Mouse (Mus musculus) thymus, adult 2 months (tissue): ENCODE results near the gene Evi5l. TPM values are rescaled to one million over a fixed set of nuclear protein-coding genes. Genes with fewer than 3 reads are reported as not detected.
A peak's percentile ranks its signal among the peaks of the same experiment; 100 is the strongest.

Experiments used
- DNase-seq: peaks from one replicate; pipeline ENCODE4 v3.0.0; 2021
- H3K27ac ChIP-seq: fragments of 200-500 bp; 2 replicates; pipeline ENCODE4 v1.5.1; 2012; ENCODE audit warnings: low read length, control low read depth; ENCODE audit not compliant: control insufficient read depth, insufficient read depth
- H3K27me3 ChIP-seq: fragments of 200-500 bp; 2 replicates; pipeline ENCODE4 v1.6.1; 2012; ENCODE audit warnings: mild to moderate bottlenecking, low read length, moderate library complexity, mixed read lengths; ENCODE audit not compliant: control insufficient read depth, insufficient read depth
- H3K36me3 ChIP-seq: fragments of 200-500 bp; 2 replicates; pipeline ENCODE4 v1.6.1; 2012; ENCODE audit warnings: mild to moderate bottlenecking, low read length, moderate library complexity; ENCODE audit not compliant: control insufficient read depth, insufficient read depth
- H3K4me1 ChIP-seq: fragments of 200-500 bp; replicated peaks from 2 replicates; pipeline ENCODE4 v1.6.1; 2012; ENCODE audit warnings: low read length; ENCODE audit not compliant: control insufficient read depth, insufficient read depth
- H3K4me3 ChIP-seq: fragments of 200-500 bp; 2 replicates; pipeline ENCODE4 v1.5.1; 2012; ENCODE audit warnings: mild to moderate bottlenecking, low read length, control low read depth, moderate library complexity; ENCODE audit not compliant: control insufficient read depth, insufficient read depth
- CTCF ChIP-seq: fragments of 200-500 bp; IDR thresholded peaks from 2 replicates; pipeline ENCODE4 v1.5.1; 2012; ENCODE audit warnings: mild to moderate bottlenecking, control low read depth, low read length, moderate library complexity, borderline replicate concordance; ENCODE audit not compliant: control insufficient read depth, poor library complexity, insufficient read depth; ENCODE audit errors: extremely low read depth
- POLR2A ChIP-seq: fragments of 200-500 bp; IDR thresholded peaks from 2 replicates; pipeline ENCODE4 v1.6.1; 2012; ENCODE audit warnings: mild to moderate bottlenecking, low read length, control low read depth, moderate library complexity; ENCODE audit not compliant: control insufficient read depth, poor library complexity, insufficient read depth; ENCODE audit errors: extremely low read depth
- WGBS: fragments of 180-500 bp; shearing (Covaris S2); methylation state at CpG from one replicate; pipeline ENCODE4 v1.1.7; 2018; 5-methylcytosine and 5-hydroxymethylcytosine counted together
- polyA plus RNA-seq: library from polyadenylated mRNA; depleted of rRNA; stranded (reverse); fragments of >200 nt; gene quantifications from 2 replicates; pipeline ENCODE4 v1.2.3, GENCODE M21; 2012

Evi5l gene
- polyA plus RNA-seq, 1 experiment = 64.2 TPM

DNA sequence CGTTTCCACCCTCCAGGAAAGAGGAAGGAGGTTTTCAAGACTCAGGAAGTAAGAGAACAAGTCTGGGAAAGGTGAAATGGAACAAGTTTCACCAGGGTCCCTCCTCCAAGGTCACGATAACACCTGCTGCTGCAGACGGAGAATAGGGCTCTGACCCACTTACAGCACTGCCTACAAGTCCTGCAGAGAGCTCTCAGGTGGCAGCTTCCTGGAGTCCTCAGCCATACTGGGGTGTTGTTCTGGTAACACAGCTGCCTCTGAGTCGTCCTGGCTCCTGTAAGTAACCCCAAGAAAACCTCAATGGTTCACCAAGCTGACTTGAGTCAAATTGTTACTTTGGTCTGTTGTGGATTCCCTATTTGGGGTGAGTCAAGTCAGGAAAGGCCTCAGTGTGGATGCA lies 3.6 kb upstream of the Evi5l start:
- Histone ChIP-seq H3K36me3 (no peaks in the 10 kb centered on the region), H3K4me1 (peaks cover 16% of the 10 kb centered on the region), H3K27me3 (no peaks in the 10 kb centered on the region), H3K4me3 (no peak overlapping the region), H3K27ac (peak overlapping the region; percentile 95)
- WGBS = 6% methylated on average over 4 of the region's 4 CpGs
- no peak for TF ChIP-seq CTCF
- TF ChIP-seq POLR2A = no peak
- DNase-seq = peak; percentile 46

DNA sequence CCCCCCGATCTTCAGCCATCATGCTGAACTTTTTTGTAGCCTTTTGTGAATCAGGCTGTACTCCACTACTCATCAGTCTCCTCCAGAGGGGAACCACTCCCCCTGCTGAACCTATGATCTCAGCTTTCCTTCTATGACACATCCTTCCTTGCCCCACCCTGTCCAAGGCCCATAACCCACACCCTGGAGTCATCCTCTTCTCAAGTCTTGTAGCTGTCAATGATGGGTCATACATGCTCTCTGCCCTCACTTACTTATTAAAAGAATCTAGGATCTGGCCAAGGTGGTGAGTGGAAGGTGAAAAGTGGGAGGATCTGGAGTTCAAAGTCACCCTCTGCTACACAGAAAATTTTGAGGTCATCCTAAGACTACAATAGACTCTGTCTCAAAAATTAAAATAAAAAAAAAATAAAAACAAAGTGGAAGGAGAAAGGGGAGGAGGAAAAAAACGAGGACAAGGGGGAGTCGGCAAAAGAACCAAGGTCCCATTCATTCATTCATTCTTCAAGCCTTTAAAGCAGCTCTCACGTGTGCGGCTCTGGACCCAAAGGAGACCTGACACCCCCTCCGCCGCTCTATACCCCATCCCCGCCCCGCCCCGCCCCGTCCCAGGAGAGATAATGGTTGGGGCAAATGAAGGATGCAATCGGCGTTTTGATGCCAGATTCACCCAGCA lies 1.1 kb upstream of the Evi5l start:
- no peak for DNase-seq
- 5% methylated on average over 13 of the region's 13 CpGs for WGBS
- TF ChIP-seq POLR2A (no peak), CTCF (no peak)
- H3K36me3 ChIP-seq = no peaks in the 10 kb centered on the region
- peak overlapping the region; percentile 59 for H3K4me3 ChIP-seq
- no peak overlapping the region for H3K27ac ChIP-seq
- no peaks in the 10 kb centered on the region for H3K27me3 ChIP-seq
- H3K4me1 ChIP-seq = peaks cover 18% of the 10 kb centered on the region

DNA sequence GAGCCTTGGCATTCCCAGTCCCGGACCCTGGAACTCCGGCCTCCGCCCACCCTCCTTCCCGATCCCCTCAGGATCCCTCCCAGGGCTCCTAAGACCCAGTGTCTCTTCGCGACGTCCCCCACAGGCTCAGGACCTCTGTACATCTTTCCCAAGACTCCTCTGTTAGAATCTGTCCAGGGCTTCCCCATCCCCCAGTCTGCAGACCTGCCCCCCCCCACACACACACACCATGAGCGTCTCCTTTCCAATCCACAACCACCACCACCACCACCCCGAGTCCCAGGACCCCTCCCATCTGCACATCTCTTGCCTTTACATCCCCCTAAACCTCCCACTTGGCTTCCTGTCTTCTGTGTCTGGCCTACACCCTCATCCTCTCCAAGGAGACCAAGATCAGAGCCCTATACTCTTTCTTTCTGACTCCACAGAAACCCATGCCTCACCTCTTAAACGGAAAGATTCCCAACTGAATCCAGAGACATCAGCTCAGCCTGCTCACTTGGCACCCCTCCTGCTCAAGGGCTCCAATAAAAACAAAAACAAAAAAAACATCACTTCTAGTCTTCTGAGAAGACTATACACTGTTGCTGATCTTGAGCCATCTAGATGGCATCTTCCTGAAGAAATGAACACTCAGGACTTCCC lies 636 bp downstream of the Evi5l start:
- H3K27ac ChIP-seq = no peak overlapping the region

DNA sequence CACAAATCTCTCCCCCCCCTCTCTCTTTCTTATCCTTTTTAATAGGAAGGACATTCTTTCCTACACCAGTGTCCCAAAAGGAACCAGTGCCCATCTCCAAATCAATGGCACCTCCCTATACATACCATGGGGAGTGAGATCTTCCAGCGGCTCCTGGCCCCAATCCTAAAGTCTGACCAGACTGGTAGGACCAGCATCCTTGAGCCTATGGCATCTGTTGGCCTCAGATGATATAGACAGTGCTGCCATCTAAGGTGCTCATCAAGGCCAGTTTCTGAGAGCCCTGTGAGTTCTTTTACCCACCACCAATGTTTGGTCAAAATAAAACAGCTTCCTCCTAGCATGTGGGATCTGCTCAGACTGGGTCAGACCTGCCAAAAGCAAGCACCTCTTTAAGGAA lies 1.6 kb downstream of the Evi5l start:
- TF ChIP-seq POLR2A = no peak
- TF ChIP-seq CTCF = no peak
- Histone ChIP-seq H3K4me1 (peaks cover 18% of the 10 kb centered on the region), H3K4me3 (no peak overlapping the region), H3K27me3 (no peaks in the 10 kb centered on the region), H3K36me3 (no peaks in the 10 kb centered on the region), H3K27ac (no peak overlapping the region)
- 89% methylated on average over 1 of the region's 1 CpGs for WGBS
- no peak for DNase-seq

More for the DNA sequence above, 636 bp downstream of the Evi5l start:
- Histone ChIP-seq H3K4me1 (peaks cover 19% of the 10 kb centered on the region), H3K4me3 (peak overlapping the region; percentile 97), H3K36me3 (no peaks in the 10 kb centered on the region), H3K27me3 (no peaks in the 10 kb centered on the region)
- TF ChIP-seq POLR2A = no peak
- TF ChIP-seq CTCF = no peak
- 18% methylated on average over 10 of the region's 10 CpGs for WGBS
- peak; percentile 25 for DNase-seq

DNA sequence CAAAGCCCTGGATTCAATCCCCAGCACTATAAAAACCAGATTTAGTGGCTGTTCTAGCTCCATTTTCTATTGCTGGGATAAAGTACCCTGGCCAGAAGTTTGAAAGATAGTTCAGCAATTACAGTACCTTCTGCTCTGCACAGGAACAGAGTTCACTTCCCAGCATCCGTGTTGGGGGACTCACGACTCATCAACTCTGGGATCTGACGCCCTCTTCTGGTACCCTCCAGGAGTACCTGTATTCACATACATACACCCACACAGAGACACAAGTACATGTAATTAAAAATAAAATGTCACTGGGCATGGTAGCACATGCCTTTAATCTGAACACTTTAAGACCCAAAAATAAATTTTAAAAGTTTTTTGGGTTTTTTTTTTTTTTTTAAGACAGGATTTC lies 6.1 kb downstream of the Evi5l start:
- TF ChIP-seq CTCF = no peak
- TF ChIP-seq POLR2A = no peak
- H3K4me1 ChIP-seq = peaks cover 4% of the 10 kb centered on the region
- H3K27me3 ChIP-seq = no peaks in the 10 kb centered on the region
- no peak for DNase-seq
- H3K27ac ChIP-seq = no peak overlapping the region
- no peak overlapping the region for H3K4me3 ChIP-seq
- no peaks in the 10 kb centered on the region for H3K36me3 ChIP-seq
- WGBS = 95% methylated on average over 3 of the region's 3 CpGs

DNA sequence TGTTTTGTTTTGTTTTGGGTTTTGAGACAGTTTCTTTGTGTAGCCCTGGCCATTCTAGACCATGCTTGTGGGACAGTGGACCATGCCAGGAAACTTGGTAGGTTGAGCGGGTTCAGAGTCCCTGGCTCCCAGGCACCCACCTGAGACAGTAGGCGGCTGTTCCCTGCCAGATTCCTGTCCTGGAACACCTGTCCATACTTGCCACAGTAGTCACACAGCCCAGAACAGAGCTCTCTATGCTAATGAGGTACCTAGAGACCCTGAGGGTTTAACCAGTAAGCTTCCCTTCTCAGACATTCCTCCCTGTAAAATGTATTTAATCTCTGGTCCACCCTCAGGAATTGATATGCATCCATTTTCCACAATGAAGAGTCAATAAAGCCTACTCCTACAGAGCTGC lies 7.7 kb downstream of the Evi5l start:
- Histone ChIP-seq H3K4me3 (no peak overlapping the region), H3K27me3 (no peaks in the 10 kb centered on the region), H3K27ac (no peak overlapping the region), H3K4me1 (peaks cover 2% of the 10 kb centered on the region; the same call in 1 of the 2 replicates), H3K36me3 (no peaks in the 10 kb centered on the region)
- 93% methylated on average over 2 of the region's 2 CpGs for WGBS
- DNase-seq = no peak
- TF ChIP-seq CTCF = no peak
- TF ChIP-seq POLR2A = no peak
